Mouse (Mus musculus): ENCODE results near the gene Rpl27a. TPM values are rescaled to one million over a fixed set of nuclear protein-coding genes. Genes with fewer than 3 reads are reported as not detected.

Gene Rpl27a
- polyA plus RNA-seq (2014; fragmentation: Nextera tagmentation; extraction: Ambion mirVana), result 87.5 and 90.8 TPM in 2 replicates

DNA sequence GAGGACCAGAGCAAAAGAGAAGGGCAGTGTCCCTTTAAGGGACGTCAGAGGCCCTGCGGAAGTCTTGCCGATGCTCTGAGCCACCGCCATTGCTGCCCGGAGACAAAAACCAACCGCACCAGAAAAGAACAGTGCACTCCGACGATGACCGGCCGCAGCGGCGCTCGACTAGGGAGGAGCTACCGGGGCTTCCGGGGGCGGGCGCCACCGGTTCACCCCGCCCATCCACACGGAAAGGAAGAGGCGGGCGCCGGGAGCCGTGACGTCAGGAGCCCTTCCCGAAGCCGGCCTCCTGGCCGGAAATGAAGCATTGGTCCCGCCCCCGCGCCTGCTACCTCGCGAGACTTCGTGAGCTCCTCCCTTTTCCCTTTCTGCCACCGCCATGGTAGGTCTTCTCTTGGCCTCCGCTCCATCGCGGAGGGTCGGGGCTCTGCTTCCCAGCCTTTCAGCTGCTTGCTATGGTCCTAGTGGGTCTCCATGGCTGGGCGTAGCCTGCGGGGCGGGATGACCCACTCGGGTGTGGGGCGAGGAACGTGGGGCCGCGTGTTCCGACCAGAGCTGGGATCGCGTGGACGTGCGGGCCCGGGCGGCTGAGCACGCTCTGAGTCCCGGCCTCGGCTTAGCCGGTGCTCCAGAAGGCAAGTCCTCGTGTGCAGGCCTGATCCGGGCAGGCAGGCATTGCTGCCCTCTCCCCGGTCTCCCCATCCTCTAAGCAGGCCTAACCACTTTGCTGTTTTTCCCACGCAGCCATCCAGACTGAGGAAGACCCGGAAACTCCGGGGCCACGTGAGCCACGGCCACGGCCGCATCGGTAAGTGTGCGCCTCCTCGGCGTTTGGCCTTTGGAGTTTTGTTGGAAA lies at the start of gene Rpl27a:
Gene Rpl27a, plus strand, starts transcription at position 310 of the 859 bp plus-strand sequence.
- Histone ChIP-seq H3K9ac (replicated peaks; ENCODE audit: low read length) (peak within 1 kb of the TSS; percentile 96), H3K9me3 (ENCODE audit: control insufficient read depth, low read length) (no peaks in the 10 kb centered on the region), H3K4me2 (ENCODE audit: low read length) (peak within 1 kb of the TSS; percentile 74), H3K27ac (replicated peaks; ENCODE audit: low read depth, low read length) (peak within 1 kb of the TSS; percentile 95), H3K27me3 (ENCODE audit: control insufficient read depth, insufficient read depth, low read length) (no peaks in the 10 kb centered on the region), H3K4me1 (ENCODE audit: control insufficient read depth, insufficient read depth, low read length) (peaks cover 17% of the 10 kb centered on the region), H3K36me3 (ENCODE audit: control insufficient read depth, insufficient read depth, low read length) (peaks cover 36% of the 10 kb centered on the region), H3K4me3 (replicated peaks; ENCODE audit: low read depth, low read length) (peak within 1 kb of the TSS; percentile 93)
- peak; percentile 95 for ATAC-seq (ENCODE audit: low FRiP score, low TSS enrichment)
- peak; percentile 100 for DNase-seq
- WGBS, result under 1% methylated on average over 72 of the region's 72 CpGs

- H3K27ac ChIP-seq (replicated peaks; ENCODE audit: low read depth, low read length), result no peak overlapping the region
- 75% methylated on average over 4 of the region's 4 CpGs for WGBS
- H3K36me3 ChIP-seq (ENCODE audit: control insufficient read depth, insufficient read depth, low read length), result no peaks in the 10 kb centered on the region
- H3K4me2 ChIP-seq (ENCODE audit: low read length), result no peak overlapping the region
- no peak overlapping the region for H3K9ac ChIP-seq (replicated peaks; ENCODE audit: low read length)
- ATAC-seq (ENCODE audit: low FRiP score, low TSS enrichment), result no peak
- no peak overlapping the region for H3K4me3 ChIP-seq (replicated peaks; ENCODE audit: low read depth, low read length)
- no peaks in the 10 kb centered on the region; the same call in 1 of the 2 replicates for H3K4me1 ChIP-seq (ENCODE audit: control insufficient read depth, insufficient read depth, low read length)
- no peaks in the 10 kb centered on the region for H3K9me3 ChIP-seq (ENCODE audit: control insufficient read depth, low read length)
- H3K27me3 ChIP-seq (ENCODE audit: control insufficient read depth, insufficient read depth, low read length), result no peaks in the 10 kb centered on the region
- no peak for DNase-seq
Observed at GRCm38 (mm10) chr7:109470700-109471099, 48.2 kb upstream of the Rpl27a start.

DNA sequence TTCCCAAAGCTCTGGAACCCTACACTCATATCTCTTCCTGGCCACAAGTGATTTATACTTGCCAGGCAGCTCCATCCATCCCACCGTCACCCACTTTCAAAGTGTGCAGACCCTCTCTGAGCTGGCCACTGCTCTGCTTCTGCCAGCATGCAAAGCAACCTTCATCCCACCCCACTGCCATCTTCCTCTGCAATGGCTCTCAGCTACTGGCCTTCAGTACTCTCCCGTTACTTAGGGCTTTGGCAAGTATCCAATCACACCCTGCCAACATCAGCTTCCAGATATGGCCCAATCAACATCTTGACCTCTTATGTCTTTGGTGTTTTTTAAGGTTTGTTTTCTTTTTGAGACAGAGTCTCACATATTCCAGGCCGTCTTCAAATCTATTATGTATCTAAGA lies 41.0 kb upstream of the Rpl27a start:
- no peak overlapping the region for H3K4me3 ChIP-seq (replicated peaks; ENCODE audit: low read depth, low read length)
- ATAC-seq (ENCODE audit: low FRiP score, low TSS enrichment) (no peak), DNase-seq (no peak)
- H3K27me3 ChIP-seq (ENCODE audit: control insufficient read depth, insufficient read depth, low read length), result no peaks in the 10 kb centered on the region
- H3K36me3 ChIP-seq (ENCODE audit: control insufficient read depth, insufficient read depth, low read length), result no peaks in the 10 kb centered on the region
- H3K9ac ChIP-seq (replicated peaks; ENCODE audit: low read length), result no peak overlapping the region
- WGBS, result 93% methylated on average over 3 of the region's 3 CpGs
- no peaks in the 10 kb centered on the region for H3K9me3 ChIP-seq (ENCODE audit: control insufficient read depth, low read length)
- H3K4me1 ChIP-seq (ENCODE audit: control insufficient read depth, insufficient read depth, low read length), result no peaks in the 10 kb centered on the region
- H3K4me2 ChIP-seq (ENCODE audit: low read length), result no peak overlapping the region
- no peak overlapping the region for H3K27ac ChIP-seq (replicated peaks; ENCODE audit: low read depth, low read length)

DNA sequence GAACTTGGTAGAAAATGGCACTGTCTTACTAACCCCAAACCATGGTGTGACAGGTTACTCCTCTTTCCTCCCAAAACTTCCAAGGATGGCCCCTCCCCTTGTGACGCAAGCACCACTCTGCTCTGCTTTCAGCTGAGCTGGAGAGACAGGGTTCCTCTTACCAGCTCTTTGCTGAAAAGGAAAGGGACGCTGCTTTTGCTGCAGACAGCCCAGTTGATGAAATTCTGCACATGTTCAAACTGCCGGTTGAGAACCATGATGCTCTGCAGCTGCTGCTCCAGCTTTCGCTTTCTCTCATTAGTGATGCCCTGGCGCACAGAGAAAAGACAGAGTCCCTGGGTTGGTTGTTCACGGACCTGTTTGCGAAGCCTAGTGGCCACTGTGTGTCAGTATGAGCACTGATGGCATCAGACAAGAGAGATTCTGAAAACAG lies 38.2 kb upstream of the Rpl27a start:
- 30% methylated on average over 7 of the region's 7 CpGs for WGBS
- peak overlapping the region; percentile 33 for H3K4me2 ChIP-seq (ENCODE audit: low read length)
- ATAC-seq (ENCODE audit: low FRiP score, low TSS enrichment) (no peak), DNase-seq (peak; percentile 58)
- H3K4me3 ChIP-seq (replicated peaks; ENCODE audit: low read depth, low read length), result no peak overlapping the region
- no peaks in the 10 kb centered on the region for H3K9me3 ChIP-seq (ENCODE audit: control insufficient read depth, low read length)
- no peak overlapping the region for H3K9ac ChIP-seq (replicated peaks; ENCODE audit: low read length)
- H3K4me1 ChIP-seq (ENCODE audit: control insufficient read depth, insufficient read depth, low read length), result no peaks in the 10 kb centered on the region
- no peaks in the 10 kb centered on the region for H3K27me3 ChIP-seq (ENCODE audit: control insufficient read depth, insufficient read depth, low read length)
- H3K27ac ChIP-seq (replicated peaks; ENCODE audit: low read depth, low read length), result no peak overlapping the region
- H3K36me3 ChIP-seq (ENCODE audit: control insufficient read depth, insufficient read depth, low read length), result no peaks in the 10 kb centered on the region

DNA sequence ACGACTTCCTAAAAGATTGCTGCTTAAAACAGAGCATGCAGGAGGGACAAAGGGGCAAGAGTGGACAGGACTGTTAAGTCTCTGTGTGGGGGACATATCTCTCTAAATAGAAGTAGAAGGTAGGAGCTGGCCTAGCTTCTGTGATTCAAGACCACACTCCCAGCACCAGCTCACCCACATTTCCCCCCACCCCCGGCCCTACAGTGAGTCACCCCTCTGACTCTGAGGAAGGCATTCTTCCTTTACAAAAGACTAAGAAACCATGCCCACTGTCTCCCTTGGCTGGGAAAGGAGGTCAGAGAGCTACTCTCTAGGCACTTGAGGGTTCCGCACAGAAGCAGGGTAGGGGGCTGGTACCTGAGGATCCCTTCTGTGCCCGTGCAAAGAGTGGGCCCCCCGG lies 34.7 kb upstream of the Rpl27a start:
- no peak overlapping the region for H3K27ac ChIP-seq (replicated peaks; ENCODE audit: low read depth, low read length)
- H3K27me3 ChIP-seq (ENCODE audit: control insufficient read depth, insufficient read depth, low read length), result no peaks in the 10 kb centered on the region
- no peaks in the 10 kb centered on the region for H3K4me1 ChIP-seq (ENCODE audit: control insufficient read depth, insufficient read depth, low read length)
- no peak for ATAC-seq (ENCODE audit: low FRiP score, low TSS enrichment)
- no peak overlapping the region for H3K4me2 ChIP-seq (ENCODE audit: low read length)
- no peaks in the 10 kb centered on the region for H3K36me3 ChIP-seq (ENCODE audit: control insufficient read depth, insufficient read depth, low read length)
- H3K4me3 ChIP-seq (replicated peaks; ENCODE audit: low read depth, low read length), result no peak overlapping the region
- H3K9me3 ChIP-seq (ENCODE audit: control insufficient read depth, low read length), result no peaks in the 10 kb centered on the region
- 69% methylated on average over 5 of the region's 5 CpGs for WGBS
- no peak for DNase-seq
- H3K9ac ChIP-seq (replicated peaks; ENCODE audit: low read length), result no peak overlapping the region

GRCm38 (mm10) chr7:109492616-109493318 lies 26.2 kb upstream of the Rpl27a start:
- peak overlapping the region; percentile 67 for H3K4me2 ChIP-seq (ENCODE audit: low read length)
- H3K9ac ChIP-seq (replicated peaks; ENCODE audit: low read length), result peak overlapping the region; percentile 34; the same call in 1 of the 2 replicates
- H3K36me3 ChIP-seq (ENCODE audit: control insufficient read depth, insufficient read depth, low read length), result no peaks in the 10 kb centered on the region
- H3K4me1 ChIP-seq (ENCODE audit: control insufficient read depth, insufficient read depth, low read length), result peaks cover 13% of the 10 kb centered on the region; the same call in 1 of the 2 replicates
- H3K27ac ChIP-seq (replicated peaks; ENCODE audit: low read depth, low read length), result 0 out of 2 replicates have a peak overlapping the region, but pooled peaks have one; percentile 43
- no peak for ATAC-seq (ENCODE audit: low FRiP score, low TSS enrichment)
- no peaks in the 10 kb centered on the region for H3K9me3 ChIP-seq (ENCODE audit: control insufficient read depth, low read length)
- no peak for DNase-seq
- WGBS, result 60% methylated on average over 18 of the region's 18 CpGs
- H3K4me3 ChIP-seq (replicated peaks; ENCODE audit: low read depth, low read length), result peak overlapping the region; percentile 39
- no peaks in the 10 kb centered on the region for H3K27me3 ChIP-seq (ENCODE audit: control insufficient read depth, insufficient read depth, low read length)

GRCm38 (mm10) chr7:109493319-109494316 lies 25.3 kb upstream of the Rpl27a start:
- H3K4me1 ChIP-seq (ENCODE audit: control insufficient read depth, insufficient read depth, low read length), result peaks cover 13% of the 10 kb centered on the region; the same call in 1 of the 2 replicates
- peak overlapping the region; percentile 39 for H3K4me3 ChIP-seq (replicated peaks; ENCODE audit: low read depth, low read length)
- no peaks in the 10 kb centered on the region for H3K9me3 ChIP-seq (ENCODE audit: control insufficient read depth, low read length)
- WGBS, result 4% methylated on average over 21 of the region's 21 CpGs
- H3K27ac ChIP-seq (replicated peaks; ENCODE audit: low read depth, low read length), result peak overlapping the region; percentile 43
- peak; percentile 77; the same call in 1 of the 2 replicates for ATAC-seq (ENCODE audit: low FRiP score, low TSS enrichment)
- H3K9ac ChIP-seq (replicated peaks; ENCODE audit: low read length), result peak overlapping the region; percentile 34; the same call in 1 of the 2 replicates
- H3K4me2 ChIP-seq (ENCODE audit: low read length), result peak overlapping the region; percentile 67
- H3K36me3 ChIP-seq (ENCODE audit: control insufficient read depth, insufficient read depth, low read length), result no peaks in the 10 kb centered on the region
- H3K27me3 ChIP-seq (ENCODE audit: control insufficient read depth, insufficient read depth, low read length), result no peaks in the 10 kb centered on the region
- peak; percentile 83 for DNase-seq

DNA sequence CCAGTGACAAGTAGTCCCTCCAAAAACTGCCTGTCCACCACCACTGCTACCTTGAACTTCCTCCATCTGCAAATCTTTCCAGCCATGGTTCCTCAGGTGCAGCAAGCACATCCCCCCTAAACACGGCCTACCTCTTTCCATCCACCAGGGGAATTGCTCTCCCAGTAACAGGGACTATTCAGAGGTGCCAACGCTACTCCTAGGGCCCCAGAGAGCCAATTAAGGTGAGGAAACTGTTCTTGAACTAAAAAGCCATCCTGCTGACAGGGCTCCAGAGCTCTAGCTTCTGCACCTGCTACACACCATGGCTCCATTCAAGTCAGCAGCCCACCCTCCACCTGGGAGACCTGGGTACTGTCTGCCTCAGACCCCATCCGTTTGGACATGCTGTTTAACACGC lies 21.4 kb upstream of the Rpl27a start:
- peaks cover 13% of the 10 kb centered on the region; the same call in 1 of the 2 replicates for H3K4me1 ChIP-seq (ENCODE audit: control insufficient read depth, insufficient read depth, low read length)
- DNase-seq (no peak), ATAC-seq (ENCODE audit: low FRiP score, low TSS enrichment) (no peak)
- no peaks in the 10 kb centered on the region for H3K36me3 ChIP-seq (ENCODE audit: control insufficient read depth, insufficient read depth, low read length)
- H3K9me3 ChIP-seq (ENCODE audit: control insufficient read depth, low read length), result no peaks in the 10 kb centered on the region
- H3K9ac ChIP-seq (replicated peaks; ENCODE audit: low read length), result no peak overlapping the region
- no peaks in the 10 kb centered on the region for H3K27me3 ChIP-seq (ENCODE audit: control insufficient read depth, insufficient read depth, low read length)
- no peak overlapping the region for H3K4me3 ChIP-seq (replicated peaks; ENCODE audit: low read depth, low read length)
- 43% methylated on average over 4 of the region's 4 CpGs for WGBS
- H3K4me2 ChIP-seq (ENCODE audit: low read length), result no peak overlapping the region
- no peak overlapping the region for H3K27ac ChIP-seq (replicated peaks; ENCODE audit: low read depth, low read length)

Data from midbrain, embryonic 14.5 days (tissue).